Mouse (Mus musculus): ENCODE data around the gene Glra1. TPM values are rescaled to one million over a fixed set of nuclear protein-coding genes. Genes with fewer than 3 reads are reported as not detected.

Glra1 gene
- not detected in 2 replicates for polyA plus RNA-seq (2012; rRNA removed)

GRCm38 (mm10) chr11:55607808-55608523 is at the start of gene Glra1:
Glra1 (minus strand) TSS chr11:55608198.

GRCm38 (mm10) chr11:55469048-55469843 is 138.8 kb downstream of the Glra1 start, which contains the start of gene G3bp1:
G3bp1 (plus strand) TSS chr11:55469685.

Other genes starting within 250 kb of the Glra1 start
- gene Sparc, start 185.0 kb downstream of the Glra1 start, polyA plus RNA-seq (2012; rRNA removed): 362 and 426 TPM in 2 replicates
- 245 and 392 TPM in 2 replicates for gene Atox1, start 147.0 kb downstream of the Glra1 start, polyA plus RNA-seq (2012; rRNA removed)
- gene G3bp1, start 138.5 kb downstream of the Glra1 start, polyA plus RNA-seq (2012; rRNA removed): 7.7 and 10.5 TPM in 2 replicates

Data from stomach, adult 2 months (tissue).